Mouse (Mus musculus): Measurements from ENCODE around the gene Adra2b. TPM values are rescaled to one million over a fixed set of nuclear protein-coding genes. Genes with fewer than 3 reads are reported as not detected.

The Adra2b gene
- total RNA-seq, 2 experiments from 2014 or later, result 0.61 to 0.88 TPM

DNA sequence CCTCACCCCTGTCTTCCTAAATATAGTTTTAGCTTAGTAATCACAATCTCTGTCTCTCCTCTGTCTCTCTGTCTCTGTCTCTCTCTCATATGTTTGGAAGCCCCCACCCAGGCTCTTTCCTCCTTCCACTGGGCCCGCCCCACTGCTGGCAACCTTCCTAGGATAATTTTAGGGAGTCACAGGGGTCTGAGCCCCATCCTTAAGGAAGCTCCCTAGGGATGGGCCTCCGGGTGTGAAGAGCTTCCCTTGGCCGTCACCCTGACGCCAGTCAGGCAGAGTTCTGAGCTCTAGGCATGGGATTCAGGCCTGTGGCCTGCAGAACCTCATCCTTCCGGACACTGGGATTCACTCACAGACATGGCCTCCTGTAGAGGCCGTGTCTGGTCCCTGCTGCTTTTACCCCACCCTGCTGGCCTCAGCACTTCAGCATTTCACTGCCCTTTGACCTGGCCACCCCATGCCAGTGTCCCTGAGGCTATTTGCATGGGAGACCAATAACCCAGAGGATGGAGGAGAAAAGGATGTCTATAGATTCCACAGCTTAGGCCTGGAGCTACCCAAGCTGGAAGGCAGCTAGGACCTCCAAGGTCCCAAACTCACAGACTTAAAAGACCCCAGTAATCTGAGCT lies 13.5 kb downstream of the Adra2b start:
- DNase-seq (ENCODE audit: low spot score), result no peak
- intact Hi-C loops (cut with DNase I), result no loop called here

- intact Hi-C loops (cut with DNase I), result no loop called here
- DNase-seq (ENCODE audit: low spot score), result no peak
These were observed 15.1 kb downstream of the Adra2b start for GRCm38 (mm10) chr2:127377942-127378610.

- intact Hi-C loops (cut with DNase I), result no loop called here
- no peak for DNase-seq (ENCODE audit: low spot score)
These were observed 15.6 kb downstream of the Adra2b start for GRCm38 (mm10) chr2:127378611-127378990.

DNA sequence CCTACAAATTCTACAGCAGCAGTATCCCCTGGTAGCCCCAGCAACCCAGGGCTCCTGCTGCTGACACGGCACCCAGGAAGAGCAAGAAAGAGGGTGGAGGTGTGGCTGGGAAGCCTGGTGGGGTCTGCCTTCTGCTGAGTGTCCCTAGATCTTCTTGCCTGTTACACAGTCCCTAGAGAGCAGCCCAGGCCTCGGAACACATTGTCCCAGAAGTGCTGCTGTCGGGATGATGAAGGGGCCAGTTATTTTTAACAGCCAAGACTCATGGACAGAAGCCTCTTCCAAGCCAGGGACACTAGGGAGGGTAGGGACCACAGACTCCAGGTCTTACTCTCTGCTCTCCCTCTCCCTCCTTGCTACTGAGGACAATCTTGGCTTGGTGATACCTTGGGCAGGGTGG lies 16.2 kb downstream of the Adra2b start:
- no peak for DNase-seq (ENCODE audit: low spot score)
- intact Hi-C loops (cut with DNase I), result no loop called here

DNA sequence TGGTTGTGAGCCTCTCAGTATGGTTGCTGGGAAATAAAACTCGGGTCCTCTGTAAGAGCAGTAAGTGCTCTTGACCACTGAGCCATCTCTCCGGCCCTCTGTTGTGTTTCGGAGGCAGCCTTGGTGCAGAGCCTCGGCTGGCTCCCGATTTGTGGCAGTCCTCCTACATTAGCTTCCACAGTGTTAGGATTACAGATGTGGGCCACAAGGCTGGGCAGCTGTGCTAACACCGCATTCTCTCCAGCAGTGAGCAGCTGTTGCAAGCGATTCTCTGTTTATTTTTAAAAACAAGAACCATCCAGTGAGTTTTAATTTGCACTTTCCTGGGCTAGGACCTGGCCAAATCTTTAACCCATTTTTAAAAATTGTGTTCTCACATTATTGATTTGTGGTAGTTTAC lies 20.9 kb downstream of the Adra2b start:
- no peak for DNase-seq (ENCODE audit: low spot score)
- intact Hi-C loops (cut with DNase I), result no loop called here

GRCm38 (mm10) chr2:127387521-127387920 lies 24.5 kb downstream of the Adra2b start:
- no peak for DNase-seq (ENCODE audit: low spot score)
- intact Hi-C loops (cut with DNase I), result no loop called here

GRCm38 (mm10) chr2:127390352-127390751 lies 27.3 kb downstream of the Adra2b start:
- DNase-seq (ENCODE audit: low spot score), result no peak
- intact Hi-C loops (cut with DNase I), result no loop called here

DNA sequence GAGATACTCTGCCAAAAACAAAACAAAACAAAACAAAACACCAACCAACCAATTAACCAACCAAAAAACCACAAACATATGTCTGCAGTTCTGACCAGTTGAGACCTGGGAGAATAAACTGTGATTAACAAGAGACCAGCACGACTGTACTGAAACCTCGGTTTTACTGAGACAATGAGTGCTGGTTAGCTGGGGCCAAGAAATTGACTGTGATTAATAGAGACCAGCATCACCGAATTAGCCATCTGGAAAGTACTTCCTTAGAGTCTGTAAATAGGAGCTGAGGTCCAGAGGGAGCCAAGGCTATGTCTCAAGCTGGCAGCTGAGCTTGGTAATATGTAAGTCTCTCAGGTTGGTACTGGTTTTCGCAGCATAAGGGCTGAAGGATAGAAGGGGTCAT lies 27.8 kb downstream of the Adra2b start:
- intact Hi-C loops (cut with DNase I), result no loop called here
- DNase-seq (ENCODE audit: low spot score), result no peak

- no peak for DNase-seq (ENCODE audit: low spot score)
- intact Hi-C loops (cut with DNase I), result no loop called here
These were observed 28.3 kb downstream of the Adra2b start for GRCm38 (mm10) chr2:127391323-127391722.

- DNase-seq (ENCODE audit: low spot score), result no peak
- intact Hi-C loops (cut with DNase I), result no loop called here
These were observed 31.7 kb downstream of the Adra2b start for GRCm38 (mm10) chr2:127394606-127395161.

DNA sequence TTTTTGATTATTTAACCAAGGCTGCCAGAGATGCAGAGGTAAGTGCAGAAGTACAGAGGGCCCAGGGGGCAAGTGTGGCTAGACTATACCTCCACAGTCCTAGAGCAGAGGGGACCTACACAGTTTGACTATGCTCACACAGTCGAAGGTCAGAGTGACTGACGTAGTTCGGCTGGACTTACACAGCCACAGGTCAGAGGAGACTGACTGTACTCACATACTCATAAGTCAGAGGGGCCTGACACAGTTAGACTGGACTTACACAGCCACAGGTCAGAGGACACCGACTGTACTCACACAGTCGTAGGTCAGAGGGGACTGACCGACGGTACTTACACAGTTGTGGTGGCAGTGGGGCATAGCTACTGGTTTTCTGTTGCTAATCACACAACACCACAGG lies 35.7 kb downstream of the Adra2b start:
- intact Hi-C loops (cut with DNase I), result no loop called here
- DNase-seq (ENCODE audit: low spot score), result no peak

DNA sequence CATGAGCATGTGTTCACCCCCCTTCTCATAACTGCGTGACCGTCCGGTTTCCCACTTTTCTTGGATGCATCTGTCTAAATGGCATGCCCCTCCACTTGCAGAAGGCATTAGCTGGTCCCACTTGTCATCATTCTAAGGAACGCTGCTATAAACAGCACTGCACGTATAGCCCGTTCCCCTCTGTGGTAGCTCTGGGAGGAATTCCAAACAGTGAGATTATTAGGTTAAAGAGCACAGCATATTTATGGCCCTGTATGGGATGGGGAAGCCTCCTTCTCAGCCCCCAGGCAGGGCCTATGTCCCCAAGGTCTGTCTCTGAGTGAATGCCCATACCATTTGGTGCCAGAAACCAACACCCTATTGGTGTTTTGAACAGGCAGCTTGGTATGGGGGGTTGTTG lies 48.1 kb downstream of the Adra2b start:
- intact Hi-C loops (cut with DNase I), result no loop called here

DNA sequence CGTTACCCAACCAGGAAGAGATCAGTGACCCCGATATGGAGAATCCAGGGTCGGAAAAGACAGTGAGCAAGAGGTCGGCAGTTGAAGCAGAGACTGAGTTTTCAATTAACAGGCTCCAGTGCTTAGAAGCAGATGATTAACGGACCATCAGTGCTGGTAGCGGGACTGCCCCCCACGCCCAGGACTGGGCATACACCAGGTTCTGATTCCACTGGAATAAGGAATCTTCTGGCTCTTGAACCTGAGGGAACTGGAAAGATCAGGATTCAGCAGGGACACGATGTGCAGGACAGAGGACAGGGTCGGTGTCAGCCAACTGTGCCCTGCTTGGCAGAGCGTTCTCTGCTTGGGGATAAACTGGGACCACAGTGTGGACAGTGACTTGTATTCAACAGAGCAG lies 52.8 kb downstream of the Adra2b start:
- no peak for DNase-seq (ENCODE audit: low spot score)
- intact Hi-C loops (cut with DNase I), result no loop called here

More for the DNA sequence above, 48.1 kb downstream of the Adra2b start:
- DNase-seq (ENCODE audit: low spot score), result no peak

DNA sequence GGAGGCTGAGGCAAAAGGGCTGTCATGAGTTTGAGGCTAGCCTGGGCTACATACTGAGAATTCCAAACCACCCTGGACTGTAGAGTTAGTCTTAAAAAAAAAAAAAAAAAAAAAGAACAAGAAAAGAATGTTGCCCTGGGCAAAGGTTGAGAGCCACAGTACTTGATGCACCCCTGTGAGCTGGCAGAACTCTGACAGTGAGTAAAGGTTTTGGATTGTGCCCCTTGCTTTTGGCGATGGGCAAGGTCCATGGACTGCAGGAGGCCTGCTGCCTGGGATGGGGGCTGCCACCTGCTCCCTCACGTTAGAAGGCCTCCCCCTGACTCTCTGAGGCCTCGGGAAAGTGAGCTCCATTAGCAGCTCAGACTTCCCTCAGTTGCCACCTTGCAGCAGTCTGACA lies 53.7 kb downstream of the Adra2b start:
- DNase-seq (ENCODE audit: low spot score), result no peak
- intact Hi-C loops (cut with DNase I), result no loop called here

Other genes starting within 250 kb of the Adra2b start
- 1 to 10 TPM; 1.4 to 2.3 TPM for gene Ncaph, start 229.3 kb upstream of the Adra2b start, total RNA-seq (2021)
- gene Itpripl1, start 219.8 kb upstream of the Adra2b start, total RNA-seq (2021), result 10 to 100 TPM; 10.1 to 14.1 TPM
- under 1 TPM; 0.36 to 0.70 TPM for gene 1810024B03Rik, start 154.9 kb upstream of the Adra2b start, total RNA-seq (2021)
- gene Snrnp200, start 154.8 kb upstream of the Adra2b start, total RNA-seq (2021), result 10 to 100 TPM; 54.0 to 62.4 TPM
- 10 to 100 TPM; 61.9 to 62.3 TPM for gene Ciao1, start 115.4 kb upstream of the Adra2b start, total RNA-seq (2021)
- gene Tmem127, start 115.3 kb upstream of the Adra2b start, total RNA-seq (2021), result 10 to 100 TPM; 27.9 to 28.7 TPM
- 100 to 1,000 TPM; 152 to 167 TPM for gene Stard7, start 93.0 kb upstream of the Adra2b start, total RNA-seq (2021)
- under 1 TPM; 0.31 to 0.49 TPM for gene Dusp2, start 27.0 kb upstream of the Adra2b start, total RNA-seq (2021)
- not detected for gene Astl, start 24.6 kb upstream of the Adra2b start, total RNA-seq (2021)
- gene Gpat2, start 62.0 kb downstream of the Adra2b start, total RNA-seq (2021), result not detected
- 10 to 100 TPM; 36.8 to 37.5 TPM for gene Fahd2a, start 81.4 kb downstream of the Adra2b start, total RNA-seq (2021)
- gene Kcnip3, start 158.9 kb downstream of the Adra2b start, total RNA-seq (2021), result 1 to 10 TPM; 1.1 to 1.7 TPM
- not detected for gene Prom2, start 178.3 kb downstream of the Adra2b start, total RNA-seq (2021)
- 1 to 10 TPM; 1.4 to 1.5 TPM for gene Zfp661, start 223.9 kb downstream of the Adra2b start, total RNA-seq (2021)
- 100 to 1,000 TPM in 1 of 2 experiments, 10 to 100 TPM in 1; 96.9 to 101 TPM for gene Mrps5, start 224.0 kb downstream of the Adra2b start, total RNA-seq (2021)

Measured in heart, postnatal 25 days (tissue).